Mouse (Mus musculus) heart, embryonic 11.5 days (tissue): ENCODE data around the gene Sgta. TPM values are rescaled to one million over a fixed set of nuclear protein-coding genes. Genes with fewer than 3 reads are reported as not detected.

Source experiments
- ATAC-seq: fragments of 200-750 bp; cut with Nextera tagmentation; replicated peaks from 2 replicates; pipeline ENCODE4 v1.8.0; 2017; ENCODE audit warnings: moderate library complexity; ENCODE audit not compliant: insufficient number of reproducible peaks, low FRiP score, low TSS enrichment
- H3K27ac ChIP-seq: fragments of 300-500 bp; sonication (generic); 2 replicates; pipeline ENCODE4 v1.5.1; 2014; ENCODE audit warnings: mild to moderate bottlenecking, low read depth, low read length
- H3K27me3 ChIP-seq: fragments of 300-500 bp; sonication (generic); 2 replicates; pipeline ENCODE4 v1.6.1; 2014; ENCODE audit warnings: mild to moderate bottlenecking, low read length, mixed read lengths; ENCODE audit not compliant: control insufficient read depth, insufficient read depth
- H3K36me3 ChIP-seq: fragments of 300-500 bp; sonication (generic); 2 replicates; pipeline ENCODE4 v1.6.1; 2014; ENCODE audit warnings: mild to moderate bottlenecking, low read length, moderate library complexity, mixed read lengths; ENCODE audit not compliant: control insufficient read depth, insufficient read depth
- H3K4me1 ChIP-seq: fragments of 300-500 bp; sonication (generic); 2 replicates; pipeline ENCODE4 v1.6.1; 2014; ENCODE audit warnings: low read length; ENCODE audit not compliant: control insufficient read depth, insufficient read depth
- H3K4me2 ChIP-seq: fragments of 300-500 bp; sonication (generic); 2 replicates; pipeline ENCODE4 v1.6.1; 2014; ENCODE audit warnings: mild to moderate bottlenecking, moderate library complexity
- H3K4me3 ChIP-seq: fragments of 300-500 bp; sonication (generic); 2 replicates; pipeline ENCODE4 v1.5.1; 2014; ENCODE audit warnings: low read depth, low read length
- H3K9ac ChIP-seq: fragments of 300-500 bp; sonication (generic); 2 replicates; pipeline ENCODE4 v1.6.1; 2014; ENCODE audit warnings: mild to moderate bottlenecking, low read depth, low read length, moderate library complexity
- H3K9me3 ChIP-seq: fragments of 300-500 bp; sonication (generic); replicated peaks from 2 replicates; pipeline ENCODE4 v1.6.1; 2016; ENCODE audit warnings: low read length; ENCODE audit not compliant: control insufficient read depth
- WGBS: fragments of 180-500 bp; shearing (Covaris S2); extraction: QIAGEN DNeasy Blood & Tissue Kit; methylation state at CpG from one replicate; pipeline ENCODE4 v1.1.7; 2014; ENCODE audit not compliant: insufficient replicate concordance; 5-methylcytosine and 5-hydroxymethylcytosine counted together
- polyA plus RNA-seq: library from polyadenylated mRNA; unstranded; fragments of >200 nt; fragmentation: Nextera tagmentation; extraction: Ambion mirVana; gene quantifications from 2 replicates; pipeline ENCODE4 v1.2.1, GENCODE M21; 2014

Sgta gene
- polyA plus RNA-seq, 1 experiment from 2014 or later, result 130 TPM

DNA sequence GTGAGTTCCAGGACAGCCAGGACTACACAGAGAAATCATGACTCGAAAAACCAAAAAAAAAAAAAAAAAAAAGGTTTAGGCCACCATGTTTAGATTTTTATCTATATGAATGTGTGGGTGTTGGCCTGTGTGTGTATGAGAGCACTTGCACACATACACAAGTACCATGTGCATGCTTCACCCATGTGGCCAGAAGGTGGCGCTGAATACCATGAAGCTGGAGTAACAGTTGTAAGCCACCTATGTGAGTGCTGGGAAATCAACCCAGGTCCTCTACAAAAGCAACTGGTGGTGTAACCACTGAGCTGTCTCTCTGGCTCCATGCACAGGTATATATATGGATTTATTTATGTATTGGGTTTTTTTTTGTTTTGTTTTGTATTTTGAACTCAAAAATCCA is 27.0 kb upstream of the Sgta start:
- no peak overlapping the region for H3K27ac ChIP-seq
- H3K9ac ChIP-seq, result no peak overlapping the region
- peaks cover 5% of the 10 kb centered on the region for H3K4me1 ChIP-seq
- no peaks in the 10 kb centered on the region for H3K9me3 ChIP-seq
- ATAC-seq, result no peak
- no peak overlapping the region for H3K4me2 ChIP-seq
- 38% methylated on average over 2 of the region's 2 CpGs for WGBS
- peaks cover 3% of the 10 kb centered on the region; the same call in 1 of the 2 replicates for H3K27me3 ChIP-seq
- no peak overlapping the region for H3K4me3 ChIP-seq
- H3K36me3 ChIP-seq, result peaks cover 2% of the 10 kb centered on the region

DNA sequence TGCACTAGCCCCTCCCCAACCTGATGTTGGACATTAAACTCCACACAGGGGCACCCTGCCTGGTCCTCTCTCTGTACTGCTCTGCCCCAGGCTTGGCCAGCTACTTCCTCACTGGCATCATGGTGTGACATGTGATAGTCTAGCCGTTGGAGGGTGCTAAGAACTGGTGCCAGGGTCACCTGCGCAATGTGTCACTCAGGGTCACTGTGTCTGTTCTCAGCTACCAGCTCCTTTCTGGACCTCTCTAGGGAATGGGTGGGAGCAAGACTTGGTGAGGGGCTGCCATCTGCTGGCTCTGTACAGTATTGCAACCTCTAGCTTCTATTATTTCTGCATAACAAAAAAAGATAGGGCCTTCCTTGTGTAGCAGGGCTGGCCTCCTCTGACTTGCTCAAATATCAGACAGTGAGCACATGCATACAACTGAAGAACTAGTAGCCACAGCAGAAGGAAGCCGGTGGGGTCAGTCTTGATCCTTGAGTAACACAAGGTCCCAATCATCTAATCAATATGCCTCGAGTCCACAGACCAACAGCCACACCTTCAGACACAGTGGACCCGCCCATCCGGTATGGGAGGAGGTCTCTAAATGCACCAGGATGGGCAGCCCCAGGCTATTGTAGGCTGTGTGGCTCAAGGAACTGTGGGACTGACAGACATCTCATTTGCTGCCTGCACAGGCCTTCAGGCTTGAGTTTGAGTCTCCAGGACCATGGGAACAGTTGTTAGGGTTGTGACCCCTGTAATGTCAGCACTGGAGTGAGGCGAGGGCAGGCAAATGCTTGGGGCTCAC is 22.4 kb upstream of the Sgta start:
- Histone ChIP-seq H3K4me1 (no peaks in the 10 kb centered on the region), H3K4me3 (no peak overlapping the region), H3K27me3 (no peaks in the 10 kb centered on the region), H3K4me2 (no peak overlapping the region), H3K36me3 (peaks cover 22% of the 10 kb centered on the region), H3K9ac (no peak overlapping the region), H3K9me3 (no peaks in the 10 kb centered on the region), H3K27ac (no peak overlapping the region)
- 0 out of 2 replicates have a peak, but pooled peaks have one; percentile 3 for ATAC-seq
- 77% methylated on average over 7 of the region's 7 CpGs for WGBS

DNA sequence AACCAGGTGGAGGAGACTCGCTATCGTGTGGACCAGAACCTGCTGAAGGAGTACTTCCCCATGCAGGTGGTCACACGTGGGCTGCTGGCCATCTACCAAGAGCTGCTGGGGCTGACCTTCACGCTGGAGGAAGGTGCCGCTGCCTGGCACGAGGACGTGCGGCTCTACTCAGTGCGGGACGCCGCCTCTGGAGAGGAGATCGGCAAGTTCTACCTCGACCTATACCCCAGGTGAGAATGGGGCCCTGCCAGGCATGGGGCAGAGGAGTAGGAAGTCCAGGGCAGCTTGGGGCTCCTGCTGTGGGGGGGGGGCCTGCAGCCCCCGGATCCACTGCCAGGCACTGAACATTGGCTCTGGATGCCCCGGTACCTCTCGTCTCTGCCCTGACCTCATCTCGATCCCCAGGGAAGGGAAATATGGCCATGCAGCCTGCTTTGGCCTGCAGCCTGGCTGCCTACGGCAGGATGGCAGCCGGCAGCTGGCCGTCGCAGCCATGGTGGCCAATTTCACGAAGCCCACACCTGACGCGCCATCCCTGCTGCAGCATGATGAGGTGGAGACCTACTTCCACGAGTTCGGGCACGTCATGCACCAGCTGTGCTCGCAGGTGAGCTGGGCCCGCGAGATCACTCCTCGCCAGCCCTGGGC is 20.2 kb upstream of the Sgta start:
- WGBS, result 94% methylated on average over 31 of the region's 31 CpGs
- no peak for ATAC-seq
- H3K27ac ChIP-seq, result no peak overlapping the region
- H3K4me1 ChIP-seq, result no peaks in the 10 kb centered on the region
- no peaks in the 10 kb centered on the region for H3K27me3 ChIP-seq
- H3K4me2 ChIP-seq, result no peak overlapping the region
- peaks cover 30% of the 10 kb centered on the region for H3K36me3 ChIP-seq
- H3K9ac ChIP-seq, result no peak overlapping the region; the same call in 1 of the 2 replicates
- H3K4me3 ChIP-seq, result no peak overlapping the region
- no peaks in the 10 kb centered on the region for H3K9me3 ChIP-seq

DNA sequence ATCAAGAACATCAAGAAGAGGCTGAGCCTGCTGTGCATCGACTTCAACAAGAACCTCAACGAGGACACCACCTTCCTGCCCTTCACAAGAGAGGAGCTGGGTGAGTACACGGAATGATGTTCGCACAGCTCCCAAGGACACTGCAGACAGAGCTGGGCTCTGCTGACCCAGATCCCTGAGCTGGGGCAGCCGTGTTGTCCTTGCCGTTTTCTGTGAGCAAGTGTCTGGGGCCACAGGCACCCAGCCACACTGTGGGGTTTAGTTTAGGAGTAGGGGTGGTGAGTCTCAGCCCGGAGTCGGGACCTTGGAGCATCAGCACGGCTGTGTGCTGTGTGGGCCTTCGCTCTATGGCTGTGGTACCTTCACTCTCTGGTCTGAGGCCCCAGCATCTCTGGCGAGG is 17.9 kb upstream of the Sgta start:
- 87% methylated on average over 11 of the region's 11 CpGs for WGBS
- ATAC-seq, result no peak
- Histone ChIP-seq H3K27ac (no peak overlapping the region), H3K4me3 (no peak overlapping the region), H3K9me3 (no peaks in the 10 kb centered on the region), H3K4me2 (no peak overlapping the region), H3K9ac (no peak overlapping the region), H3K27me3 (no peaks in the 10 kb centered on the region), H3K36me3 (peaks cover 41% of the 10 kb centered on the region), H3K4me1 (no peaks in the 10 kb centered on the region)

DNA sequence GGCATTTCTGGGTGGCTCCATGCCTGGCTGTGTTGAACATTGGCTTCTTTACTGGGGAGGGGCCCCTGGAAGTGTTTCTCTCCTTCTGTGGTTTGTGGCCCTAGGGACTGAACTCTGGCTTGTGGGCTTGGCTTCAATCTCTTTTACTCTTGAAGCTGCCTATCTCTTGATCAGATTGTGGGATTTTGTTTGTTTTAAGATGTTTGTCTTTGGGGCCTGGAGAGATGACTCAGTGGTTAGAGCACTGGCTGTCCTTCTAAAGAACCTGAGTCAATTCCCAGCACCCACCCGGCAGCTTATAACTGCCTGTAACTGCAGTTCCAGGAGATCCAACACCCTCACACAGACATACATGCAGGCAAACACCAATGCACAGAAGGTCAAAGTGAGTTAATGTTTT is 16.4 kb upstream of the Sgta start:
- H3K4me2 ChIP-seq, result no peak overlapping the region
- WGBS, result 86% methylated on average over 1 of the region's 1 CpGs
- no peaks in the 10 kb centered on the region for H3K4me1 ChIP-seq
- no peak for ATAC-seq
- H3K4me3 ChIP-seq, result no peak overlapping the region
- H3K9me3 ChIP-seq, result no peaks in the 10 kb centered on the region
- H3K9ac ChIP-seq, result no peak overlapping the region
- no peaks in the 10 kb centered on the region for H3K27me3 ChIP-seq
- peaks cover 34% of the 10 kb centered on the region for H3K36me3 ChIP-seq
- H3K27ac ChIP-seq, result no peak overlapping the region

DNA sequence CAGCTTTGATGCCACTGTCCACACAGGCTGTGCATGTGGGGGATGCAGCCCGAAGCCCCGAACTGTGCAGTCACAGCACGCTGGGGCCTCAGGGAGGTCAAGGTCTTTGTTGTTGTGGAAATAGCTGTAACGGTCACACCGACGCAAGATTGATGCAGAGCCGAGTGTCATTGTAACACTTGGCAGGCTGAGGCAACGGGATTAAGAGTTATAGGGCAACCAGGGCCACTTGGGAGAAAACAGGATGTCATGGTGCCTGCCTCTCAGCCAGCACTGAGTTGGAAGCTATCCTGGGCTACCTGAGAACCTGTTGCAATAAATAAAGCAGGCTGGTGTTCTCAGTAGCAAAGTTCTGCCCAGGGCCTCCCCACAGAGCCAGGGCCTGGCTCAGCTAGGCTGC is 15.8 kb upstream of the Sgta start:
- WGBS, result 82% methylated on average over 8 of the region's 8 CpGs
- Histone ChIP-seq H3K27me3 (no peaks in the 10 kb centered on the region), H3K36me3 (peaks cover 34% of the 10 kb centered on the region), H3K9me3 (no peaks in the 10 kb centered on the region), H3K4me1 (peaks cover 2% of the 10 kb centered on the region; the same call in 1 of the 2 replicates), H3K9ac (no peak overlapping the region), H3K4me2 (no peak overlapping the region), H3K4me3 (no peak overlapping the region), H3K27ac (no peak overlapping the region)
- no peak for ATAC-seq

DNA sequence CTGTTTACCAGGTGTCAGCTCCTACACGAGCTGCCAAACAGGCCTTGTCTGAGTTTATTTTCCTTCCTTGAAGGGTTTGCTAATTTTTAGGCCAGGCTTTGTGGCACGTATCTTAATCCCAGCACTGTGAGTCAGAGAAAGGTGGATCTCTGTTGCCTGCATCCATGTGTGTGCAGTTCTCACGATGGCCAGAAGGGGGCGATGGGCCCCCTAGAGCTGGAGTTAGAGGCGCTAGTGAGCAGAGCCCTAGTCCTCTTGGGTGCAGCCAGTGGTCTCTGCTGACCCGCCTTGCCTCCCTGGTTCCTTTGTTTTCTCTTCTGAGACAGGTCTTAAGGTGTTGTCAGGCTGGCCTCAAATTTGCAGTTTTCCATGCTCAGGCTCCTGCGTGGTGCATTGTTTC is 13.5 kb upstream of the Sgta start:
- 59% methylated on average over 7 of the region's 7 CpGs for WGBS
- no peak for ATAC-seq
- H3K36me3 ChIP-seq, result peaks cover 23% of the 10 kb centered on the region
- no peak overlapping the region for H3K4me2 ChIP-seq
- no peak overlapping the region for H3K27ac ChIP-seq
- no peaks in the 10 kb centered on the region for H3K27me3 ChIP-seq
- no peak overlapping the region for H3K4me3 ChIP-seq
- H3K4me1 ChIP-seq, result peaks cover 6% of the 10 kb centered on the region; the same call in 1 of the 2 replicates
- no peaks in the 10 kb centered on the region for H3K9me3 ChIP-seq
- H3K9ac ChIP-seq, result no peak overlapping the region

DNA sequence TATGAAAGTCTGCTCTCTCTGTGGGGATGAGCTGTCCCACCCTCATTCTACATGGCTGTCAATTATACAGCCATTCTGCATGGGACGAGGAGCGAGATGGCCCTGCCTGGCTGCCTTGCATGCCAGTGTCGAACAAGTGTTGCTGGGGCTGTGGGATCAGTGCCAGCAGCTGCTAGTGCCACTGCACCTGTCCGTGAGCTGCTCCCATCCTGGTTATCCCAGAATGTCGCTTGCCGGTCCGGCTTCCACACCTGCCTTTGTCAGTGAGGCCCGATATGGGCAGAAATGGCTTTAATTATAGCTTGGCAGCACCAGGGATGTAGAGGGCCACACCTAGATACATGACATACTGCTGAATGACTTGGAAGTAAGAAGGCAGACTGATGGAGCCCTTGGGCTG is 12.3 kb upstream of the Sgta start:
- no peaks in the 10 kb centered on the region for H3K9me3 ChIP-seq
- H3K27me3 ChIP-seq, result no peaks in the 10 kb centered on the region
- 0 out of 2 replicates have a peak overlapping the region, but pooled peaks have one; percentile 5 for H3K9ac ChIP-seq
- 91% methylated on average over 8 of the region's 8 CpGs for WGBS
- no peak overlapping the region for H3K27ac ChIP-seq
- H3K4me3 ChIP-seq, result no peak overlapping the region
- H3K4me1 ChIP-seq, result peaks cover 6% of the 10 kb centered on the region; the same call in 1 of the 2 replicates
- no peak for ATAC-seq
- H3K36me3 ChIP-seq, result peaks cover 19% of the 10 kb centered on the region
- no peak overlapping the region for H3K4me2 ChIP-seq
